Mouse (Mus musculus) layer of hippocampus, adult 9-10 months (tissue): ENCODE measurements at regions not wholly inside any gene's neighbourhood (a gene's known extent, or its start where the extent isn't known, plus 50 kb on each side); places are given as distances from the start of the nearest gene placed in this dataset.
"Not testable (repeated sequence)": the region's sequence is repeated elsewhere in the genome, so short reads cannot be mapped to it uniquely, and the experiment has no call there.

Experiments
- DNase-seq: peaks from one replicate; pipeline ENCODE4 v3.0.0; 2022; ENCODE audit warnings: low spot score

GRCm38 (mm10) chr13:31050160-31050788, 76.3 kb downstream of the Gm5447 start:
- DNase-seq: no peak

- DNase-seq: not testable (repeated sequence)
These were observed 77.6 kb downstream of the Gm5447 start for GRCm38 (mm10) chr13:31051586-31051985.

- no peak for DNase-seq
These were observed 80.4 kb downstream of the Gm5447 start for GRCm38 (mm10) chr13:31054356-31054755.

GRCm38 (mm10) chr13:31055376-31056083, 81.5 kb downstream of the Gm5447 start:
- no peak for DNase-seq

GRCm38 (mm10) chr13:31056154-31056871, 82.3 kb downstream of the Gm5447 start:
- no peak for DNase-seq

GRCm38 (mm10) chr13:31060916-31061431, 87.0 kb downstream of the Gm5447 start:
- DNase-seq: no peak

- DNase-seq: no peak
These were observed 94.3 kb downstream of the Gm5447 start for GRCm38 (mm10) chr13:31068343-31068742.

- no peak for DNase-seq
These were observed 102.5 kb downstream of the Gm5447 start for GRCm38 (mm10) chr13:31076541-31076940.

GRCm38 (mm10) chr13:31078751-31079150, 104.7 kb downstream of the Gm5447 start:
- DNase-seq: no peak

- DNase-seq: no peak
These were observed 106.2 kb downstream of the Gm5447 start for GRCm38 (mm10) chr13:31080215-31080614.

GRCm38 (mm10) chr13:31082448-31083140, 108.6 kb downstream of the Gm5447 start:
- peak; percentile 73 for DNase-seq

- no peak for DNase-seq
These were observed 127.0 kb downstream of the Gm5447 start for GRCm38 (mm10) chr13:31101051-31101450.

- DNase-seq: no peak
These were observed 133.4 kb downstream of the Gm5447 start for GRCm38 (mm10) chr13:31107434-31107833.

- DNase-seq: no peak
These were observed 135.2 kb downstream of the Gm5447 start for GRCm38 (mm10) chr13:31109231-31109630.

GRCm38 (mm10) chr13:31122689-31123088, 148.7 kb downstream of the Gm5447 start:
- no peak for DNase-seq

- DNase-seq: no peak
These were observed 150.7 kb downstream of the Gm5447 start for GRCm38 (mm10) chr13:31124547-31125216.

GRCm38 (mm10) chr13:31132501-31132900, 158.5 kb downstream of the Gm5447 start:
- no peak for DNase-seq

GRCm38 (mm10) chr13:31139686-31140085, 165.7 kb downstream of the Gm5447 start:
- no peak for DNase-seq

GRCm38 (mm10) chr13:31147323-31147722, 173.3 kb downstream of the Gm5447 start:
- no peak for DNase-seq

- DNase-seq: no peak
These were observed 180.1 kb downstream of the Gm5447 start for GRCm38 (mm10) chr13:31154066-31154465.

GRCm38 (mm10) chr13:31163878-31164495, 190.0 kb downstream of the Gm5447 start:
- DNase-seq: no peak
